Mouse (Mus musculus): ENCODE measurements at regions not wholly inside any gene's neighbourhood (a gene's known extent, or its start where the extent isn't known, plus 50 kb on each side); places are given as distances from the start of the nearest gene placed in this dataset.
A peak's percentile ranks its signal among the peaks of the same experiment; 100 is the strongest.

DNA sequence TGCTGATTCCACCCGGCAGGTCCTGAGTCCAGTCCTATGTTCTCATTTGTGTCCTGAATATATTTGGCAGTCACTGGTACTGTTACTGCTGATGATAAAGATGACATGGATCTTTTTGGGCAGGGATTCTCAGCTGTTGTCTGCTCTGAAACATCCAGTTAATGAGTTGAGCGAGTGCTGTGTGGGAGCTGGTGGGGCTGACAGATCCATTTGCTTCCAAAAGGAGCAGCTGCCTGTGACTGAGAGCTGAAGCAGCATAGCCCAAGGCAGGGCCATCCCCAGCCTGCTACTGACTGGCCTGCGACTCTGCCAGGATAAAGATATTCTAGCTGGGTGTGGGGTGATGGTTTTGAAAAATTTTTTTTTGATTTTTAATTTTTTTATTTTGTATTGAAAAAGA lies 200.3 kb upstream of the Gm11042 start:
- no peak for DNase-seq

DNA sequence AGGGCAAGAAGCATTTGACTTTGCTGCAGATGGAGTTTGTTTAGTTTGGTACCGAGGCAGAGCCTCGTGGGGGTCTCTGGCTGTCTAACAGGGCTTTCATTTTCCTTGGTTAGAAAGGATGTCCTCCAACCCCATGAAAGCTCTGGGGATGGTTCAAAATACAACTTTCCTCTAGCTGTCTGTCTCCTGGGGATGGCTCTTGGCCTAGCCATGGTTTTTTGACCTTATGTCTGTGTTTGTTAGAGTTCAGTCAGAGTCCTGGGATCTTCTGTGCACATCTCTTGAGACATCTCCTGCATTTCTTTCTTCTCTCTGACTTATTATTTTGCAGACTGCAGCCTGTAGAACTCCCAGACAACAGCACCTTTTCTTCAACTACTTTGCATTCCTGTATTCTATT lies 186.6 kb upstream of the Gm11042 start:
- DNase-seq = no peak

- no peak for DNase-seq
Observed at GRCm38 (mm10) chr12:74477619-74478018, 161.4 kb upstream of the Gm11042 start.

- no peak for DNase-seq
Observed at GRCm38 (mm10) chr12:74474741-74475140, 158.5 kb upstream of the Gm11042 start.

GRCm38 (mm10) chr12:74458521-74458920 lies 142.3 kb upstream of the Gm11042 start:
- no peak for DNase-seq

GRCm38 (mm10) chr12:74452375-74453090 lies 136.3 kb upstream of the Gm11042 start:
- DNase-seq = no peak

GRCm38 (mm10) chr12:74448248-74448647 lies 132.1 kb upstream of the Gm11042 start:
- no peak for DNase-seq

DNA sequence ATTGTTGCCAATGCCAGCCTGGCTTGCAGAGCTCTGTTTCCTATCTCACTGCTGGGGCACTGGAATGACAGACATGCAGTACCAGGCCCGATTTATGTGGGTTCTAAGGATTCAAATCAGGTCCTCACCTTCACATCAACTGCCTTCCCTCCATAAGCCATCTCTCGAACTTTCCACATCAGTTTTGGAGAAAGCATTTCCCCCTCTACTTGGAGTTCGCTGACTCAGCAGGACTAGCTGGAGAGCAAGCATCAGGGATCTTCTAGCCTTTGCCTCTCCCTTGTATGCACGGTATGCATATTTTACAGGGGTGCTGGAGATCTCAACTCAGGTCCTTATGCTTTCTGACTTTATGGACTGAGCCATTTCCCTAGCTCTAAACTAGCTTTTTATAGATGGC lies 118.7 kb upstream of the Gm11042 start:
- DNase-seq = no peak

DNA sequence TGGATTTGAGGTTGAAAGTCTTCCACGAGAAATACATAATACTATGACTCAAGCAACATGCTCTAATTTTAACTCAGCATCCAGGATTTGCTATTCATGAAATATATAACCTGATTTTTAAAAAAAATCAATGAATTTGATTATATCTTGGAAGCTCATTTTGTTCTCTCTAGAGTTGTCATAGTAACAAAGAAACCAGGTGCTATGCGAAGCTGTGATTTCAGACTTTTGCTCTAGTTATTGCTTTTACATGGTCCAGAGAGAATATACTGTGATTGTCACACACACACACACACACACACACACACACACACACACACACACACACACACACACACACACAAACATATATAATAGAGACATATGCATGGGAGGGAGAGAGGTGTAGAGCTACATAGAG lies 98.5 kb upstream of the Gm11042 start:
- DNase-seq = no peak

GRCm38 (mm10) chr12:74410511-74410910 lies 94.3 kb upstream of the Gm11042 start:
- DNase-seq = peak; percentile 9

GRCm38 (mm10) chr12:74407591-74408095 lies 91.4 kb upstream of the Gm11042 start:
- DNase-seq = no peak

DNA sequence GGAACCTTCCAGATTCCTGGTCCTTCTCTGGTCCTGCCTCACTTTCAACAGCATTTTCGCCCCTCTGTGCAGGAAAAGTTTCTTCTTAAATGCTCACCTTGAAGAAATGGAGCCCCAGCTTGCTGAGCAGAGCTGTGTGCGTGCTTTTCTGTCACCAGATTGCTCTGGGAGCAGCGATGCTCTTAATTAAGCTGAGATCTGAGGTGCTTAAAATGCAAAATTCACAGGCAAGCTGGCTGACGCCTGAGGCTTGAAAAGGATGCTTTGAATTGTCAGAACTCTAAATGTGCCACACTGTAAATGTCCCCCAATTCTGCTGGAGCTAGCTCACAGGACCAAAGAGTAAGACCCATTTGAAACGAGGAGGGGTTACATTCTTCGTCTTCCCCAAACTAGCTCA lies 73.6 kb upstream of the Gm11042 start:
- no peak for DNase-seq

All from lung, postnatal 14 days (tissue).